ENCODE assay signal across 14 mouse cellular contexts in the genomic region with DNA sequence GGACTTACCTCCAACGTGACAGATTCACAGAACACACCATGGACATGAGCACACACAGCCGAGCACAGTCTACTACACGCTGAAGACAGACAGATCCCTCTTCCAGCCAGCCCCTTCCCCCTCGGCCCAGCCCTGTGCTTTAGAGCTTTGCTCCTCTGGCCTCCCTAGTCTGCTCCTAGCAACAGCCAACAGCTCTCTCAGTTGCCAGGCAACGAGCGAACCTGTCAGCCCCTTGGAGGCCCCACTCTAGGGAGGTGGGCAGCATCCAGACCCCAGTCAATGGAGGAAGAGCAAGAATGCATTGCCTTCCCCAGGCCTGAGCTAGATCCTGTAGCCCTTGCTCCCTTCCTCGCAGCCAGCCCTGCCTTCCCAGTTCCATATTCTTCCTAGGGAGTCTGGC. TPM values are rescaled to one million over a fixed set of nuclear protein-coding genes. Genes with fewer than 3 reads are reported as not detected.
DNase-seq lines count a peak whose midpoint lies in the region; ATAC-seq and TF ChIP-seq lines count a peak whose summit lies in the region.
"Had no signal": no experiment of that assay in that cellular context is flagged by ENCODE, and none has a peak within 500 bp of the region (broad histone marks: within the 10 kb centered on the region; RNA-seq: fewer than 3 reads in every experiment).

No protein-coding gene starts in this region.

- H3K4me3 ChIP-seq in cerebellum, adult 2 months (replicated peaks; ENCODE audit: insufficient read depth, low read depth, low read length), result no peak overlapping the region
- no peak overlapping the region for H3K4me3 ChIP-seq in hindbrain, embryonic 11.5 days (ENCODE audit: low read depth, low read length)
- no peak overlapping the region for H3K4me3 ChIP-seq in midbrain, embryonic 15.5 days
- no peak overlapping the region for H3K4me3 ChIP-seq in lung, adult 2 months (replicated peaks; ENCODE audit: extremely low read depth, low read depth, low read length)
- H3K4me3 ChIP-seq: megakaryocyte, embryonic 14.5 days had no signal

- TF ChIP-seq CTCF in cerebellum, adult 2 months (IDR thresholded peaks at IDR 0.05; ENCODE audit: borderline replicate concordance, insufficient read depth, low read depth, low read length), result no peak
- TF ChIP-seq CTCF in brain, embryonic 14.5 days (IDR thresholded peaks at IDR 0.05; ENCODE audit: borderline replicate concordance, extremely low read depth, insufficient read depth, insufficient read length), result no peak
- no peak for TF ChIP-seq CTCF in lung, adult 2 months (IDR thresholded peaks at IDR 0.05; ENCODE audit: insufficient read depth, low read length)

- WGBS in cerebellum, adult 2 months, result 42% methylated on average over 7 of the region's 7 CpGs
- 19% methylated on average over 7 of the region's 7 CpGs for WGBS in hindbrain, embryonic 11.5 days
- 2% methylated on average over 7 of the region's 7 CpGs for WGBS in midbrain, embryonic 15.5 days
- 68% methylated on average over 7 of the region's 7 CpGs for WGBS in lung, adult 2 months

- H3K36me3 ChIP-seq in hindbrain, embryonic 11.5 days (ENCODE audit: control insufficient read depth, insufficient read depth, low read length), result no peaks in the 10 kb centered on the region
- no peaks in the 10 kb centered on the region for H3K36me3 ChIP-seq in midbrain, embryonic 15.5 days (replicated peaks)

- 0 out of 2 replicates have a peak overlapping the region, but pooled peaks have one; percentile 1 for H3K4me2 ChIP-seq in hindbrain, embryonic 11.5 days (replicated peaks; ENCODE audit: low read depth, low read length)
- H3K4me2 ChIP-seq in midbrain, embryonic 15.5 days, result peak overlapping the region; percentile 33; the same call in 1 of the 2 replicates

- peak; percentile 53 for ATAC-seq in hindbrain, embryonic 11.5 days (ENCODE audit: low FRiP score)
- peak; percentile 44 for ATAC-seq in midbrain, embryonic 15.5 days (replicated peaks)

- DNase-seq in cerebellum, adult 9-11 months, result peak; percentile 42
- DNase-seq in cerebellum, adult 2 months, result no peak
- DNase-seq in brain, embryonic 14.5 days (ENCODE audit: low read depth), result peak; percentile 94
- DNase-seq in hindbrain, embryonic 11.5 days (ENCODE audit: low spot score), result peak; percentile 85
- DNase-seq in spleen, postnatal 36 days (ENCODE audit: low spot score in 2 of 2), result no peak
- no peak for DNase-seq in kidney, postnatal 4 days
- DNase-seq in lung, adult 2 months, result no peak
- DNase-seq: cerebellum, postnatal 14 days; gastrocnemius, postnatal 14 days; liver had no signal

- H3K9ac ChIP-seq in hindbrain, embryonic 11.5 days (ENCODE audit: low read depth, low read length), result peak overlapping the region; percentile 3; the same call in 1 of the 2 replicates
- no peak overlapping the region; the same call in 1 of the 2 replicates for H3K9ac ChIP-seq in midbrain, embryonic 15.5 days

- no peaks in the 10 kb centered on the region for H3K27me3 ChIP-seq in cerebellum, adult 2 months (ENCODE audit: control insufficient read depth, insufficient read depth, low read length)
- no peaks in the 10 kb centered on the region for H3K27me3 ChIP-seq in hindbrain, embryonic 11.5 days (ENCODE audit: control insufficient read depth, insufficient read depth, low read length)
- H3K27me3 ChIP-seq in midbrain, embryonic 15.5 days (replicated peaks), result no peaks in the 10 kb centered on the region

- TF ChIP-seq POLR2A in cerebellum, adult 2 months (IDR thresholded peaks at IDR 0.05; ENCODE audit: borderline replicate concordance, insufficient read depth, low read length), result no peak
- no peak for TF ChIP-seq POLR2A in brain, embryonic 14.5 days (IDR thresholded peaks at IDR 0.05; ENCODE audit: borderline replicate concordance, extremely low read depth, insufficient read depth, insufficient read length, poor library complexity, severe bottlenecking)
- no peak for TF ChIP-seq POLR2A in lung, adult 2 months (IDR thresholded peaks at IDR 0.05; ENCODE audit: borderline replicate concordance, extremely low read depth, low read depth, low read length)

- no peak overlapping the region for H3K27ac ChIP-seq in cerebellum, adult 2 months (ENCODE audit: insufficient read depth, low read length)
- peak overlapping the region; percentile 81 for H3K27ac ChIP-seq in hindbrain, embryonic 11.5 days (ENCODE audit: low read depth, low read length)
- H3K27ac ChIP-seq in midbrain, embryonic 15.5 days, result peak overlapping the region; percentile 80
- H3K27ac ChIP-seq: kidney, postnatal 0 days had no signal

- H3K9me3 ChIP-seq in hindbrain, embryonic 11.5 days (ENCODE audit: control insufficient read depth, low read length), result no peaks in the 10 kb centered on the region
- no peaks in the 10 kb centered on the region for H3K9me3 ChIP-seq in midbrain, embryonic 15.5 days
- H3K9me3 ChIP-seq: megakaryocyte, embryonic 14.5 days had no signal

- peaks cover 7% of the 10 kb centered on the region; the same call in 1 of the 2 replicates for H3K4me1 ChIP-seq in cerebellum, adult 2 months (ENCODE audit: control insufficient read depth, insufficient read depth, low read length)
- H3K4me1 ChIP-seq in hindbrain, embryonic 11.5 days (replicated peaks; ENCODE audit: control insufficient read depth, insufficient read depth, low read length), result peaks cover 10% of the 10 kb centered on the region
- H3K4me1 ChIP-seq in midbrain, embryonic 15.5 days, result peaks cover 50% of the 10 kb centered on the region
- H3K4me1 ChIP-seq in lung, adult 2 months (ENCODE audit: control insufficient read depth, insufficient read depth, low read length), result peaks cover 18% of the 10 kb centered on the region

RNA-seq across cellular contexts. Expression of a gene that starts 1.9 kb away (rescaled TPM):
- polyA plus RNA-seq in cerebellum, adult 2 months (2012; rRNA removed), result 273 and 301 TPM in 2 replicates
- polyA plus RNA-seq in brain, embryonic 14.5 days (2012; rRNA removed), result 488 and 561 TPM in 2 replicates
- polyA plus RNA-seq in hindbrain, embryonic 11.5 days (2014; fragmentation: Nextera tagmentation; extraction: Ambion mirVana), result 529 and 534 TPM in 2 replicates
- polyA plus RNA-seq in midbrain, embryonic 15.5 days (2015; fragmentation: Nextera tagmentation; extraction: Ambion mirVana), result 299 and 386 TPM in 2 replicates
- polyA plus RNA-seq in lung, adult 2 months (2012; rRNA removed), result 844 and 991 TPM in 2 replicates

RNA-seq across cellular contexts. Expression of a gene that starts 28.0 kb away (rescaled TPM):
- polyA plus RNA-seq in cerebellum, adult 2 months (2012; rRNA removed), result 3.9 and 6.4 TPM in 2 replicates
- 3.9 and 6.7 TPM in 2 replicates for polyA plus RNA-seq in brain, embryonic 14.5 days (2012; rRNA removed)
- polyA plus RNA-seq in hindbrain, embryonic 11.5 days (2014; fragmentation: Nextera tagmentation; extraction: Ambion mirVana), result 1.4 and 1.6 TPM in 2 replicates
- 4.3 and 4.9 TPM in 2 replicates for polyA plus RNA-seq in midbrain, embryonic 15.5 days (2015; fragmentation: Nextera tagmentation; extraction: Ambion mirVana)
- 81.0 and 95.6 TPM in 2 replicates for polyA plus RNA-seq in lung, adult 2 months (2012; rRNA removed)

RNA-seq across cellular contexts. Expression of a gene that starts 32.3 kb away (rescaled TPM):
- polyA plus RNA-seq in cerebellum, adult 2 months (2012; rRNA removed), result 145 and 152 TPM in 2 replicates
- 79.7 and 82.3 TPM in 2 replicates for polyA plus RNA-seq in brain, embryonic 14.5 days (2012; rRNA removed)
- polyA plus RNA-seq in hindbrain, embryonic 11.5 days (2014; fragmentation: Nextera tagmentation; extraction: Ambion mirVana), result 8.0 and 9.8 TPM in 2 replicates
- polyA plus RNA-seq in midbrain, embryonic 15.5 days (2015; fragmentation: Nextera tagmentation; extraction: Ambion mirVana), result 31.8 and 40.4 TPM in 2 replicates
- polyA plus RNA-seq in lung, adult 2 months (2012; rRNA removed), result 1.8 and 16.1 TPM in 2 replicates

RNA-seq across cellular contexts. Expression of a gene that starts 42.4 kb away (rescaled TPM):
- polyA plus RNA-seq in cerebellum, adult 2 months (2012; rRNA removed), result 0.15 and 0.36 TPM in 2 replicates
- polyA plus RNA-seq in brain, embryonic 14.5 days (2012; rRNA removed), result 0.39 and 0.48 TPM in 2 replicates
- polyA plus RNA-seq in hindbrain, embryonic 11.5 days (2014; fragmentation: Nextera tagmentation; extraction: Ambion mirVana), result 0.84 and 1.2 TPM in 2 replicates
- polyA plus RNA-seq in midbrain, embryonic 15.5 days (2015; fragmentation: Nextera tagmentation; extraction: Ambion mirVana), result 2.1 and 2.2 TPM in 2 replicates
- polyA plus RNA-seq in lung, adult 2 months (2012; rRNA removed), result 0.09 and 0.20 TPM in 2 replicates
- polyA plus RNA-seq: spleen, adult 2 months had no signal

RNA-seq across cellular contexts. Expression of a gene that starts 49.6 kb away (rescaled TPM):
- polyA plus RNA-seq in cerebellum, adult 2 months (2012; rRNA removed), result 20.2 and 23.4 TPM in 2 replicates
- polyA plus RNA-seq in brain, embryonic 14.5 days (2012; rRNA removed), result 21.4 and 29.6 TPM in 2 replicates
- polyA plus RNA-seq in hindbrain, embryonic 11.5 days (2014; fragmentation: Nextera tagmentation; extraction: Ambion mirVana), result 26.9 and 27.7 TPM in 2 replicates
- 14.5 and 16.9 TPM in 2 replicates for polyA plus RNA-seq in midbrain, embryonic 15.5 days (2015; fragmentation: Nextera tagmentation; extraction: Ambion mirVana)
- polyA plus RNA-seq in lung, adult 2 months (2012; rRNA removed), result 41.5 and 41.8 TPM in 2 replicates

Comparison
In these comparisons a context has a peak if more than half of its experiments do, and no peak if none do; other contexts are left out.
1. DNase-seq: peak in cerebellum, adult 9-11 months (single experiment), brain, embryonic 14.5 days (single experiment) and hindbrain, embryonic 11.5 days (single experiment); none in cerebellum, adult 2 months (0 of 2), spleen, postnatal 36 days (0 of 2), kidney, postnatal 4 days (0 of 2) and lung, adult 2 months (single experiment).
2. RNA of a gene that starts 28.0 kb away (polyA plus RNA-seq): 81.0 to 95.6 TPM in lung, adult 2 months; 3.9 to 6.7 TPM in brain, embryonic 14.5 days, 4.3 to 4.9 TPM in midbrain, embryonic 15.5 days, 3.9 to 6.4 TPM in cerebellum, adult 2 months and 1.4 to 1.6 TPM in hindbrain, embryonic 11.5 days; every median in the first group is over 10 times any median in the second.